Mouse (Mus musculus) kidney, adult 2 months (tissue): Measurements from ENCODE around the gene Nkx2-2.

Source experiments
- CTCF ChIP-seq: fragments of 200-500 bp; conservative IDR thresholded peaks from 2 replicates; pipeline ENCODE4 v1.5.1; 2011; ENCODE audit warnings: low read depth, mild to moderate bottlenecking, control low read depth, low read length, moderate library complexity, mixed read lengths; ENCODE audit not compliant: insufficient read depth, insufficient read length
- POLR2A ChIP-seq: fragments of 200-500 bp; IDR thresholded peaks from one replicate; pipeline ENCODE4 v1.6.1; 2011; ENCODE audit warnings: low read depth, low read length, control low read depth

GRCm38 (mm10) chr2:147181304-147181665, 12.8 kb downstream of the Nkx2-2 start:
- TF ChIP-seq POLR2A (no peak), CTCF (no peak)
